Mouse (Mus musculus) cerebellum, adult 9-10 months (tissue): ENCODE measurements around the gene Mboat1.

ENCODE experiments used
- DNase-seq: peaks from one replicate; pipeline ENCODE4 v3.0.0; 2022

Gene Mboat1

GRCm38 (mm10) chr13:30186456-30186855 lies 50.2 kb downstream of the Mboat1 start:
- no peak for DNase-seq

- no peak for DNase-seq
Measured at GRCm38 (mm10) chr13:30192031-30192716, 55.9 kb downstream of the Mboat1 start.

GRCm38 (mm10) chr13:30193363-30193762 lies 57.1 kb downstream of the Mboat1 start:
- no peak for DNase-seq

DNA sequence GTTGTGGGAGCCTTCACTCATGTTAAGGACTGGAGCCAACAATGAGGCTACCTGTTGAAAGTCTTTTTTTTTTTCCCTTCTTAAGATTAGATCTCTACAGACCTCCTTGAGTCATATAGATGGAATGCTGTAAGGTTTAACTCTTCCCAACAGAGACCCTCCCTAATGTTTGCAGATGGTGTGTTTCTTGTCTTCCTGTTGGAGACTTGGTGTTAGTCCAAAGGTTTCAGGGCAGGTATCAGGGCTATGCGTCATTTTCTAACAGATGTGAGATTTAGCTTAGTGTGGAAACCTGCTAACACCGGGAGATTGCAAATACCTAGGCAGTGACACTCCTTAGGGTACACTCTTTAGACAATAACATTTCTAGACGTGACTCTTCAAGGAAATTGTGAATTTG lies 58.5 kb downstream of the Mboat1 start:
- no peak for DNase-seq

DNA sequence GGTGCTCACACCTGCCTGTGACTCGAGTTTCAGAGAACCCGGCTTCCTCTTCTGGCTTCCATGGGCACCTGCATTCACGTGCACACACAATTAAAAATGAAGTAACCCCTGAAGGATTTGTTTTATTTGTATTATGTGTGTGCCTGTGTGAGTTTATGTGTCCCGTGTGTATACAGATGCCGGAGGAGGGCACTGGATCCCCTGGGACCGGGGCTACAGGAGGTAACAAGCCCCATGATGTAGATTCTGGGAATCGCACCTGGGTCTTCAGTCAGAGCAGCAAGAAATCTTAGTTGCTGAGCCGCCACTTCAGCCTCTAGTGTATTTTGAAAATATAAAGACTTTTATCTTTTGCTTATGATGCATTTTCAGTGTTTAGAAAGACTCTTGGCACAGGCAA lies 60.4 kb downstream of the Mboat1 start:
- no peak for DNase-seq

- no peak for DNase-seq
Measured at GRCm38 (mm10) chr13:30198101-30198570, 61.8 kb downstream of the Mboat1 start.

GRCm38 (mm10) chr13:30199821-30200220 lies 63.5 kb downstream of the Mboat1 start:
- no peak for DNase-seq

DNA sequence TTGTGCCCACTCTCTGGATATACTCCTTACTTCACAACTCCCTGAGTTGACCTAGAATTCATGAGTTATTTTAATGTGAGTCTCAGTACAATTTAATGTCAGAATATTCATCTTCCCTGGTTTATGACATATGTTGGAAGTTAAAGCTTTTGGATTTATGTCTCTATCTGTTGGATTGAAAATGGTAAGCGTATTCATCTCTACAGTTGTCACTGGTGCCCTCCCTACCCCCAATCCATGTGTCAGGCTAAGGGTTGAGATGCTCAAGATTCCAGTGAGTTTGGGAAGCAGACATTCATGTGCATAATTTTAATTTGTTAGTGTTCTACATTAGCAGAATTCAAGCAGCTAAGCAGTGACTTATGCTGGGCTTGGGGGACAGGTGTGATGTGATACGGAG lies 64.4 kb downstream of the Mboat1 start:
- no peak for DNase-seq

DNA sequence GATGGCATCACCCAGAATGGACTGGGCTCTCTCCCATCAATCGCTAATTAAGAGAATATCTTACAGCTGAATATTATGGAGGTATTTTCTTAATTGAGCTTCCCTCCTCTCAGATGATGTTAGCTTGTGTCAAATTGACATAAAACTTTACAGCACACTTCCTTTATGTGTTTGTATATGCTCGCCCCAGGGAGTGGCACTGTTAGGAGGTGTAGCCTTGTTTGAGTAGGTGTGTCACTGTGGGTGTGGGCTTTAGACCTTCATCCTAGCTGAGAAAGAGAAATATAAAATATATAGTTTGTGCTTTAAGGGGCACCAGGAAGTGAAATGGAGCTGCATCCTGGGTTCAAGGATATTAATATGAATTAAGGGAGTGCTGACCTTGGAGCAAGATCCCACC lies 66.7 kb downstream of the Mboat1 start:
- no peak for DNase-seq

DNA sequence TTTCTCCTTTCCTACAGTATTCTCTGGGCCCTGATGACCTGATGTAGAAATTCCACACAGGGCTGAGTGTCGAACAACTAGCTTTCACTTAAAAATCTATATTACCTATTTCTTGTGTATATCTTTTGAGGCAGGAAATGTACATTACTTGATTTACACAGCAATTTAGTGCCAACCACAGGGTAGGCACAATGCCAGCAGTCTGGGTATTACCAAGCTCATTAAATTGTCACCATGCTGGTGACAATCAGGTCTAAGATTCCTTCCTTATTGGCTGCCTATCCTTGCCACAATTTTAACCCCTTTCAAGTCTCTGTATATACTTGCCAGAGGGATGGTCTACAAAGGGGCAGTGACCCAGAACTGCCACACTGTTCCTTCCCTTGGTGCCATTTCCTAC lies 71.9 kb downstream of the Mboat1 start:
- DNase-seq = no peak

GRCm38 (mm10) chr13:30213276-30213675 lies 77.0 kb downstream of the Mboat1 start:
- DNase-seq = no peak

GRCm38 (mm10) chr13:30217588-30218371 lies 81.5 kb downstream of the Mboat1 start:
- DNase-seq = no peak

GRCm38 (mm10) chr13:30219597-30219996 lies 83.3 kb downstream of the Mboat1 start:
- DNase-seq = no peak

DNA sequence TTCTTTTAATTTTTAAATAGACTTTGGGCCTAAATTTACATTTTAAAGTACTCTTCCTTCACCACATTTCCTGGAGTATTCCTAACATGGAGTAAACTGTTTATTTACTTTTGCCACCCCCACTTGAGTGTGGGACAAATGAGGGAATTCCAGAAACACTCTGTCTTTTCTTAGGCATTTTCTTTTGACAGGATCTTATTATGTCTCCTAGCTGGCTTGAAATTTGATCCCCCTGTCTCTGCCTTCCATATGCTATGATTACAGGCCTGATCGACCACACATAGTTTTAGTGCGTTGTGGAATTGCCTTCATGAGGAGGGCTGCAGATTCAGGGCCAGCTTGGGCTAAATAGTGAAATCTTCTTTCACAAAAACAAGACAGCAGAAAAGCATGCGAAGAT lies 85.0 kb downstream of the Mboat1 start:
- DNase-seq = no peak

GRCm38 (mm10) chr13:30224114-30224513 lies 87.8 kb downstream of the Mboat1 start:
- DNase-seq = no peak

- DNase-seq = no peak
Measured at GRCm38 (mm10) chr13:30224659-30225058, 88.4 kb downstream of the Mboat1 start.

- no peak for DNase-seq
Measured at GRCm38 (mm10) chr13:30228762-30229161, 92.5 kb downstream of the Mboat1 start.

DNA sequence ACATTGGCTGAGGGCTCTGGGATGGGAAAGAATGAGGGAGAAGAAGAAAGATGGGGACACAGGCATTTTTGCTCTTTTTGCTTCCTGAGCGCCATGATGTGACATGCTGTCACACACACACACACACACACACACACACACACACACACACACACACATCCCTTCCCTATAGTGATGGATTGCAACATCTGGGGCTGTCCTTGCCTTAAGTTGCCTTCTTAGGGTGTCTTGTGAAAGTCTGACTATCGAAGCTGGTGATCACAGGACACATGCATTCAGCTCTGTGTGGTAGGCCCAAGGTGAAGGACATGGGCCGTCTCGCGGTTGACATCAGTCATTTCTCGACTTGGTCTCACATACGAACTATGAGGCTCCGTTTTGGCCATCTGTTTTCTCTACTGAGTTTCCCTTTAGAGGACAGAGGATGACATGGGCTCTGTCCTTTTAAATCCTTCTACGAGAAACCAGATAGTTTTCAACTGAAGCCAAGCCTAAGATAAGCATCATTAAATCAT lies 93.4 kb downstream of the Mboat1 start:
- DNase-seq = no peak

GRCm38 (mm10) chr13:30235056-30235750 lies 98.9 kb downstream of the Mboat1 start:
- DNase-seq = peak; percentile 49

- no peak for DNase-seq
Measured at GRCm38 (mm10) chr13:30239396-30239795, 103.1 kb downstream of the Mboat1 start.

- no peak for DNase-seq
Measured at GRCm38 (mm10) chr13:30245573-30245972, 109.3 kb downstream of the Mboat1 start.

GRCm38 (mm10) chr13:30250341-30250905 lies 114.1 kb downstream of the Mboat1 start:
- DNase-seq = no peak

DNA sequence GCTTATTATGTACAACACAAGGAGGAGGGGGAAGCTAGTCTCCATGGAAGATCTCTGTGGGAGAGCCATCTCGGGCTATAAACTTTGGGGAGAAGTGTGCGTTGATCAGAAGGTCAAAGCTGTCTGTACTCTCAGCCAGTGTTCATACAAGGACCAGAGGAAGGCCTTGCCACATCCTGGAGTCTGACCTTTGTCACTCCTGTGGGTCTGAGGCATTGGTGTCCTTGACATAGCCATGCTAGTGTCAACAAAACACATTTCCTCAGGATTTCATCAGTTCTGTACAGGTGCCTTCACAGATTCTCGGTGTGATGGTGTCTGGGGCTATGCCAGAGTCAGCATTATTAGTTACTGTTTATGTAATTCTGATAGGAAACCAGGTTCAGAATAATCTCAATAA lies 115.1 kb downstream of the Mboat1 start:
- DNase-seq = no peak
